Mouse (Mus musculus) midbrain, embryonic 14.5 days (tissue): ENCODE measurements around the gene Agbl4. TPM values are rescaled to one million over a fixed set of nuclear protein-coding genes. Genes with fewer than 3 reads are reported as not detected.

Experiments
- ATAC-seq: fragments of 200-750 bp; cut with Nextera tagmentation; 2 replicates; pipeline ENCODE4 v1.8.0; 2017; ENCODE audit warnings: moderate number of reproducible peaks, moderate library complexity; ENCODE audit not compliant: low FRiP score, low TSS enrichment
- DNase-seq: peaks from one replicate; pipeline ENCODE4 v3.0.0-alpha.2; 2015
- H3K27ac ChIP-seq: fragments of 300-500 bp; sonication (generic); replicated peaks from 2 replicates; pipeline ENCODE4 v1.5.1; 2014; ENCODE audit warnings: mild to moderate bottlenecking, low read depth, low read length, moderate library complexity
- H3K27me3 ChIP-seq: fragments of 300-500 bp; sonication (generic); 2 replicates; pipeline ENCODE4 v1.6.1; 2014; ENCODE audit warnings: low read length, control low read depth, mixed read lengths; ENCODE audit not compliant: control insufficient read depth, insufficient read depth
- H3K36me3 ChIP-seq: fragments of 300-500 bp; sonication (generic); 2 replicates; pipeline ENCODE4 v1.6.1; 2014; ENCODE audit warnings: low read length, control low read depth; ENCODE audit not compliant: control insufficient read depth, insufficient read depth
- H3K4me1 ChIP-seq: fragments of 300-500 bp; sonication (generic); 2 replicates; pipeline ENCODE4 v1.6.1; 2014; ENCODE audit warnings: mild to moderate bottlenecking, antibody characterized with exemption, low read length, control low read depth; ENCODE audit not compliant: control insufficient read depth, insufficient read depth
- H3K4me2 ChIP-seq: fragments of 300-500 bp; sonication (generic); 2 replicates; pipeline ENCODE4 v1.6.1; 2014; ENCODE audit warnings: mild to moderate bottlenecking, low read length, moderate library complexity
- H3K4me3 ChIP-seq: fragments of 300-500 bp; sonication (generic); replicated peaks from 2 replicates; pipeline ENCODE4 v1.5.1; 2014; ENCODE audit warnings: low read depth, low read length
- H3K9ac ChIP-seq: fragments of 300-500 bp; sonication (generic); replicated peaks from 2 replicates; pipeline ENCODE4 v1.6.1; 2014; ENCODE audit warnings: mild to moderate bottlenecking, low read length, moderate library complexity
- H3K9me3 ChIP-seq: fragments of 300-500 bp; sonication (generic); 2 replicates; pipeline ENCODE4 v1.6.1; 2016; ENCODE audit warnings: low read length, control low read depth, mixed read lengths; ENCODE audit not compliant: control insufficient read depth
- WGBS: fragments of 180-500 bp; shearing (Covaris S2); extraction: QIAGEN DNeasy Blood & Tissue Kit; methylation state at CpG from one replicate; pipeline ENCODE4 v1.1.7; 2014; 5-methylcytosine and 5-hydroxymethylcytosine counted together
- polyA plus RNA-seq: library from polyadenylated mRNA; unstranded; fragments of >200 nt; fragmentation: Nextera tagmentation; extraction: Ambion mirVana; gene quantifications from 2 replicates; pipeline ENCODE4 v1.2.1, GENCODE M21; 2014

Gene Agbl4
- polyA plus RNA-seq, 1 experiment from 2014 or later, result 2.2 TPM

DNA sequence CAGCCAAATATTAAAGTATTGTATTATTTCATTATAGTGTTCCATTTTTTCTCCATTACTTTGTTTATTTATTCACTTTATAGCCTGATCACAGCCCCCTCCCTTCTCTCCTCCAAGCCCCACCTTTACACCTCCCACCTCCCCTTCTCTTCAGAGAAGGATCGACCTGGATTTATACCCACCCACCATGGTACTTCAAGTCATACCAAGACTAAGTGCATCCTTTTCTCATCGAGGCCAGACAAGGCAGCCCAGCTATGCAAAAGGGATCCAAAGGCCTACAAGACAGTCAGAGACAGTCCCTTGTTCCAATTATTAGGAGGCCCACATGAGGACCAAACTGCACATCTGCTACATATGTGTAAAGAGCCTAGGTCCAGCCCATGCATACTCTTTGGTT, 1122.5 kb downstream of the Agbl4 start:
- Histone ChIP-seq H3K4me2 (no peak overlapping the region), H3K4me3 (no peak overlapping the region), H3K9me3 (no peaks in the 10 kb centered on the region), H3K27ac (no peak overlapping the region), H3K4me1 (0 out of 2 replicates have a peak, but pooled peaks cover 5% of the 10 kb centered on the region), H3K9ac (no peak overlapping the region), H3K27me3 (no peaks in the 10 kb centered on the region), H3K36me3 (no peaks in the 10 kb centered on the region)
- DNase-seq, result no peak
- ATAC-seq, result no peak
- WGBS, result 91% methylated on average over 2 of the region's 2 CpGs

DNA sequence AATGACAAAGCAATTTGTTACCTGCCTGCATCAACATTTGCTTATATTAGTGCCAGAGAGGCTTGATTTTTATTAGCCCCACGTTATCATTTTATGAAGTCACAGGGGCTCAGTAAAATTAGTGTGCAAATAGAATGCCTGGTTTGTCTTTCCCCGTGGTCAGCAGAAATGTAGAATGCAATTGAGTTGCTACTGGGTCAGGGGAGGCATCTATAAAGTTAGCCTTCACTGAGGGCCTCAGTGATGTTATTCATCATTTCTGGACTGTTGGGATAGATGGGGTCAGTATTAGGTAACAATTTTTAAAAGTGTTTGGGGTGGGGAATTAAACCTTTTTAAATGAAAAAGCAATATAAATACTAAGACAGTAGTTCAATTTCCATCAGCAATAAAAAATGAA, 1125.5 kb downstream of the Agbl4 start:
- Histone ChIP-seq H3K4me3 (no peak overlapping the region), H3K9me3 (no peaks in the 10 kb centered on the region), H3K4me2 (no peak overlapping the region), H3K27ac (no peak overlapping the region), H3K4me1 (no peaks in the 10 kb centered on the region), H3K27me3 (no peaks in the 10 kb centered on the region), H3K36me3 (no peaks in the 10 kb centered on the region), H3K9ac (no peak overlapping the region)
- ATAC-seq (no peak), DNase-seq (no peak)
- 63% methylated on average over 2 of the region's 2 CpGs for WGBS

DNA sequence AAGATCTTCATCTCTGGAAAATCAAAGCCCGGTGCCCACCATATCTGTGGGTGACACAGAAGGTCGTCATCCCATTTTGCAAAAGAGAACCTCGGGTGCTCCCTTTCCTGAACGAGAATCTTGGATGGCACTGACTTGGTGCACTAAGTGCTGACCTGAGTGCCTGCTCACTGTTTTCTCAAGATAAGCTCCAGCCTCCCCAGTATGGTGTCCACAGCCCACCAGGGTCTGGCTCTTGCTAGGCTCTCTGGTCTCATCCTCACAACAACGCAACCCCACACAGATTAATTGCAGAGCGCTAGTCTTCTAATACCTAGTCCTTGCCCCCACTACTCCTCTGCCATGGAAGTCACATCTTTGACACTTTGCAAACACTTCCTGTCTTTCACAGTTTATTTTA, 1131.5 kb downstream of the Agbl4 start:
- Histone ChIP-seq H3K9ac (no peak overlapping the region), H3K36me3 (no peaks in the 10 kb centered on the region), H3K9me3 (no peaks in the 10 kb centered on the region), H3K27ac (no peak overlapping the region), H3K4me1 (no peaks in the 10 kb centered on the region), H3K27me3 (no peaks in the 10 kb centered on the region), H3K4me2 (no peak overlapping the region), H3K4me3 (no peak overlapping the region)
- 93% methylated on average over 6 of the region's 6 CpGs for WGBS
- ATAC-seq, result no peak
- DNase-seq, result no peak

DNA sequence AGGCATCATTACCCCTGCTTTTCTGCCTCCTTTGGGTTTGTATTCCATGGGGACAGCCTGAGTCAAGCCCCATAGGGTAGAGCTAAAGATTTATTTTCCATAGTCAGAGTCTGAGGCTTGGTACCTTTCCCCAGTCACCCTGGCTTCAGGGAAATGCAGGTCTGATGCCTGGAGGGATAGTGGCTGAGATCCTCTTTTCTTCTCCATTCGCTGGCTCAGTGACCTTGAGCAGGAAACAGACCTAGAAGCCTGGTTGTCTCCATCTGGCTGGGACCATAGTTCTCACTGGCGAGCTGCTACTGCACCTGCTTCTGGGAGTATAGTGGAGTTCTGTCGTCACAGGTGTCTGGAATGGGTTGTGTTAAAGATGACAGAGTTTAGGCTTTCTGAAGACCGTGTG, 1132.5 kb downstream of the Agbl4 start:
- no peak overlapping the region for H3K4me2 ChIP-seq
- H3K27me3 ChIP-seq, result no peaks in the 10 kb centered on the region
- no peaks in the 10 kb centered on the region for H3K4me1 ChIP-seq
- DNase-seq, result no peak
- no peaks in the 10 kb centered on the region for H3K9me3 ChIP-seq
- no peak overlapping the region for H3K27ac ChIP-seq
- no peak for ATAC-seq
- H3K4me3 ChIP-seq, result no peak overlapping the region
- WGBS, result 85% methylated on average over 4 of the region's 4 CpGs
- no peaks in the 10 kb centered on the region for H3K36me3 ChIP-seq
- H3K9ac ChIP-seq, result no peak overlapping the region

DNA sequence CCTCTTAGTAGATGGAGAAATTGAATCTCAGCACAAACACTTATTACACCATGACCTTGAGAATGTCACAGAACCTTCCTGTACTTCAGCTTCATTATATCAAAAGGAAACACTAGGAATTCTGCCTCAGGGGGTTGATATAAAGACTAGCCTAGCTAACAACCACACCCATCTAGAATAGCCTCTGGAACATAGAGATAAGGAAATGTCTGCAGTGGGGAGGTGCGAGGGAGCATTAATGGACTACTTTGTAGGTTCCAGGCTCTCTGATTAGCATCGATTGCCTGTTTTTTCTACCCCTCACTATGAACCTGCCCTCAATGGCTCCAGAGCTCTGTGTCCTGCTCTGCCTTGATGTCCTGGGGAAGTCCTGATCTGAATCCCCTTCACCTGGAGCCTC, 1133.1 kb downstream of the Agbl4 start:
- DNase-seq, result no peak
- Histone ChIP-seq H3K4me3 (no peak overlapping the region), H3K9me3 (no peaks in the 10 kb centered on the region), H3K27me3 (no peaks in the 10 kb centered on the region), H3K36me3 (no peaks in the 10 kb centered on the region), H3K4me1 (no peaks in the 10 kb centered on the region), H3K27ac (no peak overlapping the region), H3K9ac (no peak overlapping the region), H3K4me2 (no peak overlapping the region)
- 96% methylated on average over 2 of the region's 2 CpGs for WGBS
- no peak for ATAC-seq

DNA sequence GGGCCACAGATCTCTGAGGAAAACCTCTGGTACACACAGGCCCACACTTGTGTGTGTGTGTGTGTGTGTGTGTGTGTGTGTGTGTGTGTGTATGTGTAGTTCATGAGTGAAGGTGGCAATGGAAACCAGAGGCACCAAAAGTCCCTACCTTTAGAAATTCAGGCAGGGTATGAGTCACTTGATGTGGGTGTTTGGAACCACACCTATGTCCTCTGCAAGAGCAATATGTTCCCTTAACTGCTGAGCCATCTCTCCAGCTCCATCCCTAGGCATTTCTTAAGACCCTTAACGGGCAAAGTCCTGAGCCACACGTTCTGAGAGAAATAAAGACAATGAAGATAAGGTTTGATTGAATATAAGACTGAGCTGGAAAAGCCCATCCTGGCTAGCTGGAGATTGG, 1147.2 kb downstream of the Agbl4 start:
- no peaks in the 10 kb centered on the region for H3K9me3 ChIP-seq
- no peak overlapping the region for H3K4me2 ChIP-seq
- H3K9ac ChIP-seq, result no peak overlapping the region
- ATAC-seq, result no peak
- H3K4me1 ChIP-seq, result no peaks in the 10 kb centered on the region
- H3K36me3 ChIP-seq, result no peaks in the 10 kb centered on the region
- 89% methylated on average over 2 of the region's 2 CpGs for WGBS
- DNase-seq, result no peak
- H3K27me3 ChIP-seq, result no peaks in the 10 kb centered on the region
- no peak overlapping the region for H3K27ac ChIP-seq
- H3K4me3 ChIP-seq, result no peak overlapping the region

DNA sequence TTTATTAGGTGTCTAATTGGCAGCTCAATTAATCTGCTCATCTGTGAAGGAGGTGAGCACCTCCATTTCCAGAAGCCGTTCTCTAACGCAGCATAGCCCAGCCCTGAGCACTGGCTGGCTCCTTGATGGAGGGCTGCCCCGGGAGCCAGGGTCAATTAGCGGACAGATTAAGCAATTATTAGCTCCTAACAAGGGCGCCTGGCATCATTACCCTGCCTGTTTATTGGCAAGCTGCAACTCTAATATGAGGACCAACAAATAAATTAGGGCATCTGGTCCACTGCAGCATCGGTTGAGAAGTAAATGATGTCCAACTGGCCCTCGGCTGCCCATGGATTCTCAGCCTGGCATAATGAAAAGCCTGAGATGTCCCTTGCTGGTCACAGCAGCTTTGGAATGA, 1148.5 kb downstream of the Agbl4 start:
- Histone ChIP-seq H3K36me3 (no peaks in the 10 kb centered on the region), H3K9ac (no peak overlapping the region), H3K4me2 (no peak overlapping the region), H3K27ac (no peak overlapping the region), H3K4me1 (no peaks in the 10 kb centered on the region), H3K27me3 (no peaks in the 10 kb centered on the region), H3K4me3 (no peak overlapping the region), H3K9me3 (no peaks in the 10 kb centered on the region)
- no peak for ATAC-seq
- DNase-seq, result no peak
- 84% methylated on average over 7 of the region's 7 CpGs for WGBS

DNA sequence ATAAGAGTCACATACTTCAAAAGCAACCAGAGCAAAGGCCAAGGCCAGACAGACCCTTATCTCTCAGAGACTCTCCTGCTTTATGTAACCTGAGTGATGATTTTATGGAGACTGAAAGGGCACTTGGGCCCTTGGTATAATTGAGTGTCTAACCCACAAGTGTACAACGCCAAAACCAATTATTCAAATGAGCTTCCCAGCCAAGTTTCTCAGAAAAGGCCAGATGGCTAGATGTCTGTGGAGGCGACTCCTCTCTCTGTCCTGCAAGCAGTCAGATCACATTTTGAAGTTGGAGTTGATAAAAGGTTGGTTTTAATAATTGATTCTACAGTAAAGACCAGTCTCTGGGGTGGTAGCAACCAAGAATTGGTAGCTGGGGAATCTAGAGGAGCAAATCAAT, 1158.0 kb downstream of the Agbl4 start:
- H3K4me2 ChIP-seq, result no peak overlapping the region
- H3K9me3 ChIP-seq, result no peaks in the 10 kb centered on the region
- H3K4me1 ChIP-seq, result no peaks in the 10 kb centered on the region
- H3K27me3 ChIP-seq, result no peaks in the 10 kb centered on the region
- 75% methylated on average over 2 of the region's 2 CpGs for WGBS
- no peak overlapping the region for H3K4me3 ChIP-seq
- no peak overlapping the region for H3K9ac ChIP-seq
- H3K36me3 ChIP-seq, result no peaks in the 10 kb centered on the region
- ATAC-seq (no peak), DNase-seq (no peak)
- H3K27ac ChIP-seq, result no peak overlapping the region

DNA sequence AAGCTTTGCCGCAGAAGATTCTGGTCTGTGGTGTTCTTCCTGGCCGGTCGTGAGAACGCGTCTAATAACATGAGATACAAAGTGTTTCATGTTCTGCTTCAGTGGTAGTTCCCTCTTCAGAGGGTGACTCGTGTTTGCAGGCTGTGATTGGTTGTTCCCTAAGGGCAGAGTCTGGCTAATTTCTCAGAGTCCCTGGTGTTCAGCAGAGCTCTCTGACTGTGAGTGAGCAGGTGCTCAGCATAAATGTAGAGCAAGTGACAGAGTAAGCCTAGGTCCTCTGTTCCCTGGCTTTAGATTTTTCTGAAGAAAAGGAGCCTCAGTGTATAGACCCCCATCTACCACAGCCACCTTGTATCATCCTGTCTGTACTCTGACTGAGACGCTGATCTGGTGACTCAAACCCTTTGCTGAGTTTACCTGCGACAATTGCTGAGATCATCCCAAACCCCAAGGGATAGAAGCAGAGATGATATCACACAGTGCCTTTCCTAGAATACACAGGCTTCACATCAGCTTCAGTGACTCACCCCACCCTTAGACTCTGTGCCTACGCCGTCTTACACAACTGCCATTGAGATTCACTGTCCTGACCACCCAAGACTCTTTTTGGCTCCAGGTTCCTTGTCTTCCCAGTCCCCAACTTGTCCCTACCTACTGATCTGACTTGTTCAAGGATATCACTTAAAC, 1179.8 kb downstream of the Agbl4 start:
- H3K9me3 ChIP-seq, result no peaks in the 10 kb centered on the region
- no peaks in the 10 kb centered on the region for H3K4me1 ChIP-seq
- no peak overlapping the region for H3K27ac ChIP-seq
- no peaks in the 10 kb centered on the region for H3K27me3 ChIP-seq
- DNase-seq (no peak), ATAC-seq (no peak)
- no peak overlapping the region for H3K9ac ChIP-seq
- no peaks in the 10 kb centered on the region for H3K36me3 ChIP-seq
- H3K4me2 ChIP-seq, result no peak overlapping the region
- no peak overlapping the region for H3K4me3 ChIP-seq
- WGBS, result 89% methylated on average over 10 of the region's 10 CpGs
